Mouse (Mus musculus) gonadal fat pad, adult 2 months (tissue): ENCODE results near the gene Sod1. TPM values are rescaled to one million over a fixed set of nuclear protein-coding genes. Genes with fewer than 3 reads are reported as not detected.

Source experiments
- DNase-seq: peaks from one replicate; pipeline ENCODE4 v3.0.0-alpha.2; 2012; ENCODE audit warnings: low read depth
- polyA plus RNA-seq: library from polyadenylated mRNA; depleted of rRNA; stranded (reverse); fragments of >200 nt; gene quantifications from 2 replicates; pipeline ENCODE4 v1.2.3, GENCODE M21; 2012; rRNA removed

Sod1 gene
- polyA plus RNA-seq, 1 experiment: 687 TPM

- no peak for DNase-seq
These were observed 38.4 kb downstream of the Sod1 start for GRCm38 (mm10) chr16:90258950-90259349.

- no peak for DNase-seq
These were observed 39.1 kb downstream of the Sod1 start for GRCm38 (mm10) chr16:90259623-90260022.

GRCm38 (mm10) chr16:90260097-90260496 is 39.5 kb downstream of the Sod1 start:
- DNase-seq: no peak

- no peak for DNase-seq
These were observed 41.2 kb downstream of the Sod1 start for GRCm38 (mm10) chr16:90261791-90262190.

GRCm38 (mm10) chr16:90264021-90264420 is 43.5 kb downstream of the Sod1 start:
- DNase-seq: no peak

GRCm38 (mm10) chr16:90265106-90265505 is 44.6 kb downstream of the Sod1 start:
- no peak for DNase-seq

- no peak for DNase-seq
These were observed 46.0 kb downstream of the Sod1 start for GRCm38 (mm10) chr16:90266581-90266980.

GRCm38 (mm10) chr16:90275521-90275920 is 55.0 kb downstream of the Sod1 start:
- DNase-seq: no peak

Other genes starting within 250 kb of the Sod1 start
- gene Tiam1, start 77.0 kb upstream of the Sod1 start, polyA plus RNA-seq: 3.6 and 4.6 TPM in 2 replicates
- gene Scaf4, start 63.7 kb downstream of the Sod1 start, polyA plus RNA-seq: 30.0 and 35.2 TPM in 2 replicates
- 2.1 and 3.2 TPM in 2 replicates for gene Hunk, start 165.3 kb downstream of the Sod1 start, polyA plus RNA-seq